Mouse (Mus musculus) megakaryocyte, embryonic 14.5 days (primary cell): ENCODE data around the gene Adgrl2.

Experiments used
- FLI1 ChIP-seq: IDR thresholded peaks from 2 replicates; pipeline ENCODE4 v1.6.1; 2012; ENCODE audit warnings: low read length, inconsistent platforms, mixed read lengths
- GATA1 ChIP-seq: IDR thresholded peaks from 3 replicates; pipeline ENCODE4 v1.6.1; 2012; ENCODE audit warnings: mixed read lengths, low read length, inconsistent platforms, borderline replicate concordance

DNA sequence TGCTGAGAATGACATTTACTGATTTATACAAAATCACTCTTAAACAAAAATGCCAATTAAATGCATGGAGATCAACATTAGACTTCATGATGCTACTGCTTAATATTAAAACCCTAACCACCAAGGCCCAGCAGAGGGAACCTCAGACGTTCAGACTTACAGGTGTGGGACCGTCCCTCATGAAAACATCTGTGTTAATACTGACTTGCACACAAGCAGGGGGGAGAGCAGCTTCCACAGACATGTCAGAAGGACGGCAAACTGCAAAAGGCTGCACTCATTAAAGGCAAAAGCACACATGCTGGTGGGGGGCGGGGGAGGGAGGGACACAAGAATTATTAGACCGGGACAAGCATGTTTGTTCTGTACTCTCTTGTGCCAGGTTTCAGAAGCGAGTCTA, 168.7 kb downstream of the Adgrl2 start:
- TF ChIP-seq GATA1 (no peak), FLI1 (no peak)
